Mouse (Mus musculus) intestine, embryonic 14.5 days (tissue): ENCODE results near the gene Tmem237. TPM values are rescaled to one million over a fixed set of nuclear protein-coding genes. Genes with fewer than 3 reads are reported as not detected.

ENCODE experiments used
- ATAC-seq: fragments of 200-750 bp; cut with Nextera tagmentation; replicated peaks from 2 replicates; pipeline ENCODE4 v1.8.0; 2017; ENCODE audit warnings: low read depth, moderate number of reproducible peaks, moderate TSS enrichment, moderate library complexity; ENCODE audit not compliant: low FRiP score, low TSS enrichment
- DNase-seq: peaks from one replicate; pipeline ENCODE4 v3.0.0-alpha.2; 2018; ENCODE audit warnings: low spot score
- H3K27ac ChIP-seq: fragments of 300-500 bp; sonication (generic); 2 replicates; pipeline ENCODE4 v1.5.1; 2014; ENCODE audit warnings: low read depth, mild to moderate bottlenecking, control low read depth
- H3K27me3 ChIP-seq: fragments of 300-500 bp; sonication (generic); replicated peaks from 2 replicates; pipeline ENCODE4 v1.6.1; 2014; ENCODE audit warnings: low read length, control low read depth; ENCODE audit not compliant: control insufficient read depth, insufficient read depth
- H3K36me3 ChIP-seq: fragments of 300-500 bp; sonication (generic); 2 replicates; pipeline ENCODE4 v1.6.1; 2014; ENCODE audit warnings: low read length, control low read depth; ENCODE audit not compliant: control insufficient read depth, insufficient read depth
- H3K4me1 ChIP-seq: fragments of 300-500 bp; sonication (generic); replicated peaks from 2 replicates; pipeline ENCODE4 v1.6.1; 2014; ENCODE audit warnings: low read length, control low read depth, mixed read lengths; ENCODE audit not compliant: control insufficient read depth, insufficient read depth
- H3K4me2 ChIP-seq: fragments of 300-500 bp; sonication (generic); 2 replicates; pipeline ENCODE4 v1.6.1; 2014; ENCODE audit warnings: low read length
- H3K4me3 ChIP-seq: fragments of 300-500 bp; sonication (generic); 2 replicates; pipeline ENCODE4 v1.5.1; 2014; ENCODE audit warnings: low read depth, low read length, control low read depth, mixed read lengths
- H3K9ac ChIP-seq: fragments of 300-500 bp; sonication (generic); 2 replicates; pipeline ENCODE4 v1.6.1; 2014; ENCODE audit warnings: mild to moderate bottlenecking, low read length
- H3K9me3 ChIP-seq: fragments of 300-500 bp; sonication (generic); 2 replicates; pipeline ENCODE4 v1.6.1; 2016; ENCODE audit warnings: low read length, control low read depth; ENCODE audit not compliant: control insufficient read depth
- WGBS: fragments of 180-500 bp; shearing (Covaris S2); extraction: QIAGEN DNeasy Blood & Tissue Kit; methylation state at CpG from one replicate; pipeline ENCODE4 v1.1.7; 2014; 5-methylcytosine and 5-hydroxymethylcytosine counted together
- polyA plus RNA-seq: library from polyadenylated mRNA; unstranded; fragments of >200 nt; fragmentation: Nextera tagmentation; extraction: Ambion mirVana; gene quantifications from 2 replicates; pipeline ENCODE4 v1.2.1, GENCODE M21; 2014

The Tmem237 gene
- polyA plus RNA-seq, 1 experiment from 2014 or later: 40.3 TPM

DNA sequence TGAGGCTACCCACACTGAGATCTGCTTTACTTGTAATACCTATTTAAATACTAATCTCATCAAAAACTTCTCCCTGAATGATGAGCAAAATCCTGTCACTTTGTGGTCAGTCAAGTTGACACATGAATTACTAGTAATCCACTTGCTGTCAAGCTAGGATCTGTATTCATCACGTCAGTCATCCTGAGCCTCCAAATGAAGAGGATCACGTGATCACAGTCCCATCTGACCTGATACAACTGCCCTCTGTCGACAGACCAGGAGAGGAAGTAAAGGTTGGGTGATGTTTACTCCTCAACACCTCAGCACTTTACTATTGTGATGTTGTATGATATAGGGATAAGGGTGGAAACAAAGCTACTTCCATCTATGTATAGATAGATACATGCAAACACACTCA, 56.5 kb downstream of the Tmem237 start:
- Histone ChIP-seq H3K27me3 (no peaks in the 10 kb centered on the region), H3K27ac (no peak overlapping the region), H3K4me3 (no peak overlapping the region), H3K4me2 (no peak overlapping the region), H3K4me1 (no peaks in the 10 kb centered on the region), H3K9me3 (no peaks in the 10 kb centered on the region), H3K36me3 (no peaks in the 10 kb centered on the region), H3K9ac (no peak overlapping the region)
- ATAC-seq (no peak), DNase-seq (no peak)
- 57% methylated on average over 3 of the region's 3 CpGs for WGBS

DNA sequence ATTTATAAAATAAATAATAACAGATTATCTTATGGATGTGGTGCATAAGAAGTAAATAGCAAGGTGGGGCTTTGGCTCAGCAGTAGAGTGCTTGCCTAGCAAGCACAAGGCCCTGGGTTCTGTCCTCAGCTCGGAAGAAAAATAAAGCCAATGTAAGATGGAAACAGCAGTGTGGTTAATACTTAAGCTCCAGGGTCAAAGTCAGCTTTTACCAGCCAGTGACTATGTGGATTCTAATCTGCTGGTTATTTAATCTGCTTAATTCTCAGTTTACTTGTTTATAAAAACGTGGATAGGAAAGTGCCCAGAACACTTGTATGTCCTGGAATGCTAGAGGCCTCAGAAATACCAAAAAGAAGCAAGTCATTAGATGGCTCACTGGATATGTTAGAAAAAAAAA, 63.3 kb downstream of the Tmem237 start:
- Histone ChIP-seq H3K9me3 (no peaks in the 10 kb centered on the region), H3K4me2 (no peak overlapping the region), H3K27me3 (no peaks in the 10 kb centered on the region), H3K4me1 (0 out of 2 replicates have a peak, but pooled peaks cover 4% of the 10 kb centered on the region), H3K27ac (no peak overlapping the region), H3K36me3 (no peaks in the 10 kb centered on the region), H3K9ac (no peak overlapping the region), H3K4me3 (no peak overlapping the region)
- WGBS: 55% methylated on average over 2 of the region's 2 CpGs
- ATAC-seq (no peak), DNase-seq (no peak)

DNA sequence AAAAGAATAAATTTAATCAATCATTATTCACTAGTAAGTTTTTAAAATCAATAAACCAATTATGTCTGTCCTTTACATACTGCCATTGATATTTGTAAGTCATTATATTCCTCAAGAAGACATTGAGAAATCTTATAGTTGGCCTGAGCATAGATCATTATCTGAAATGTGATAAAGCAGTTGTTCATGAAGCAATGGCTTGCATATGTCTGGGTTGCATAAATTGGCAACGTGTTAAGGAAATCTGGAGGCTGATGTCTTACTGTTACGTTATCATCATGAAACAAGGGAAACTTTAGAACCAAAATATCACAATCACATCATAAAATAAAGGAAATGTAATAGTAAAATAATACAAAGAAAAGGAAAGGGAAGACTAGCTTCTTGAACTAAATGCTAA, 68.9 kb downstream of the Tmem237 start:
- H3K27me3 ChIP-seq: no peaks in the 10 kb centered on the region
- 0 out of 2 replicates have a peak, but pooled peaks cover 4% of the 10 kb centered on the region for H3K4me1 ChIP-seq
- no peak overlapping the region for H3K4me3 ChIP-seq
- DNase-seq (no peak), ATAC-seq (no peak)
- no peak overlapping the region for H3K27ac ChIP-seq
- H3K9ac ChIP-seq: no peak overlapping the region
- no peaks in the 10 kb centered on the region for H3K9me3 ChIP-seq
- WGBS: 74% methylated on average over 2 of the region's 2 CpGs
- H3K36me3 ChIP-seq: no peaks in the 10 kb centered on the region
- no peak overlapping the region for H3K4me2 ChIP-seq

Other genes with a start within 250 kb of the Tmem237 start
- 12.0 and 13.9 TPM in 2 replicates for gene Trak2, start 147.0 kb downstream of the Tmem237 start, polyA plus RNA-seq
- 26.4 and 29.2 TPM in 2 replicates for gene Stradb, start 146.9 kb downstream of the Tmem237 start, polyA plus RNA-seq
- gene C2cd6, start 25.5 kb downstream of the Tmem237 start, polyA plus RNA-seq: not detected in 2 replicates
- 0.31 and 0.41 TPM in 2 replicates for gene Mpp4, start 43.0 kb upstream of the Tmem237 start, polyA plus RNA-seq
- 9.6 and 10.1 TPM in 2 replicates for gene Als2, start 116.8 kb upstream of the Tmem237 start, polyA plus RNA-seq
- 0.32 and 0.44 TPM in 2 replicates for gene Cdk15, start 136.5 kb upstream of the Tmem237 start, polyA plus RNA-seq